Mouse (Mus musculus): Measurements from ENCODE around the gene Slc7a8.
"Not testable (repeated sequence)": the region's sequence is repeated elsewhere in the genome, so short reads cannot be mapped to it uniquely, and the experiment has no call there.

Gene Slc7a8

DNA sequence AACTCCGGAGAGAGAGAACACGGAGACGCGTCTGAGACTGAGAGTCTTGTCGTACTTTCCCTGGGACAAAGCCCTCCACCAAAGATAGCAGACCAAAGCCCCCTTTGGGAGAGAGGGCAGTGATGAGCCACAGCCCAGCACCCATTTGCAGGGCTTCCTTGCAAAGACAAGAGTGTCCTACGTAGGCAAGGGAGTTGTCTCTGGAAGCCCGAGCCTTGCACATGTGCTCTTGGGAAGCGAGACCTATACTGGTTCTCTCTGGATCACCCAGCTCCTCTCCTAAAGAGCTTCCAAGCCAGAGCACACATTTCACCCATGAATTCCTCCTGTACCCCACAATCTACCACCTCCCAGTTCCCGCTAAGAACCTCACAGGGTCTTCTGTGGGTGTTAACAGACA, 1.7 kb downstream of the Slc7a8 start:
- DNase-seq: peak in 1 of 2 experiments; percentile 15

DNA sequence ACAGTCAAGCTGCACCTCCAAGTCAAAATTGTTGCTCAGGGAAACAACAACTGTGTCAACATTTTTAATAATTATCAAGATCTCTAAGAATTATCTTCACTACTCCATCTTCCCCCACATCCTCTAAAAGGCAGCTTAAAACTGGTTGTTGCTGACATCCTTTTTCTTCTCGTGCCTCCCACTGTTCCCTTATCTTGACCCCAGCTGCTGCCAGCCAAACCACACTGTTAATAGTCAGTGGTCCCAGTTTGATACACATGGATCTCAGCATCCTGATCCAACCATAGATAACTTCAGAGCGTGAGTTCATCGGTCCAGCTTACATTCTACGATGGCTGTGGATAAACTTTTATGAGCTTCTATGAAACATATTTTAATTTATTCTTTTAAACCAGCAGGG, 3.9 kb downstream of the Slc7a8 start:
- no peak for DNase-seq

DNA sequence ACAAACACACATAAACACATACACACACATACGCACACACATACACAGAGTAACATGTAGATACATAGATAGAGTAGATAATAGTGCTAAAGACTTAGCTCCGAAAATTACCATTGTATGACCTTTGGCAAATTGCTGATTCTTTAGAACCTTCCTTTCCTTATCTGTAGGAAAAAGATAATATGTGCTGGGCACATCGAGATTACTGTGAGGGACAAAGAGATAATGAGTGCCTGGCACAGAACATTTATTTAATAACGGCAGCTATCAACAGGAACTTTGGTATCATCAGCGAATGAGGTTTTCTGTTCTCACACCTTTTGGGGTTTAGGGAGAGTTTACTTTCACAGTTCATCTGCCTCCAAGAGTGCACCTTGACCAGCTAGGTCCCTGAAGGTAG, 5.0 kb downstream of the Slc7a8 start:
- DNase-seq: no peak

- DNase-seq: no peak
Observed at GRCm38 (mm10) chr14:54775534-54776041, 6.2 kb downstream of the Slc7a8 start.

- DNase-seq: no peak
Observed at GRCm38 (mm10) chr14:54772333-54772856, 9.4 kb downstream of the Slc7a8 start.

DNA sequence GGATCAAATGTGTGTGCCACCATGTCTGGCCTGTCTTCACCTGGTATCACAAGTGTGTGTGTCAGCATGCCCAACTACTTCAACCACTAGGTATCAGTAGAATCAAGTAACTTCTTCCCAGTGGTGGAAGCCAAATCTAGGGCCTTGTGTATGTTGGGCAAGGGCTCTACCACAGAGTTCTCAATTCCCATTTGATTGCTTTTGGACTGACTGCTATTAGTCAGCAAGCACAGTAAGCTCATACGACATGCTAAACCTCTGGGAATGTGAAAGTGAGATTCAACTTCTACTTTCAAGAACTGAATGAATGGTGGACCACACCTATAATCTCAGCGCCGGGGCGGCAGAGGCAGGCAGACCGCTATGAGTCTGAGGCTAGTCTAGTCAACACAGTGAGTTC, 11.4 kb downstream of the Slc7a8 start:
- no peak for DNase-seq

DNA sequence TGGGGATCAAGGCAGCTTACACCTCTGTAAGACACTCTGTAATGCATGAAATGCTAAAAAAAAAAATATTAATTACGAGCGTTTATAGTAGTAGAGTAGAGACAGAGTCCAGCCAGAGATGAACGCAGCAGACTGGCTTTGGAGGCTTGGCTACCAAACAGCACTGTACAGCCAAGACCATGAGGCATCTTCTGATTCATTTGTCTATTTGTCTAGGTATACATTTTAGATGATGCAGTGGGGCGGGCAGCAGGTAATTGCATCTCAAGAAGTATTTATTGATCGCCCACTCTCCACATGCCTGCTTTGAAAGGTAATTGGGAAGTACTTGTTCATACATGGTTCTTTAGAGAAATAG, 12.7 kb downstream of the Slc7a8 start:
- no peak for DNase-seq

DNA sequence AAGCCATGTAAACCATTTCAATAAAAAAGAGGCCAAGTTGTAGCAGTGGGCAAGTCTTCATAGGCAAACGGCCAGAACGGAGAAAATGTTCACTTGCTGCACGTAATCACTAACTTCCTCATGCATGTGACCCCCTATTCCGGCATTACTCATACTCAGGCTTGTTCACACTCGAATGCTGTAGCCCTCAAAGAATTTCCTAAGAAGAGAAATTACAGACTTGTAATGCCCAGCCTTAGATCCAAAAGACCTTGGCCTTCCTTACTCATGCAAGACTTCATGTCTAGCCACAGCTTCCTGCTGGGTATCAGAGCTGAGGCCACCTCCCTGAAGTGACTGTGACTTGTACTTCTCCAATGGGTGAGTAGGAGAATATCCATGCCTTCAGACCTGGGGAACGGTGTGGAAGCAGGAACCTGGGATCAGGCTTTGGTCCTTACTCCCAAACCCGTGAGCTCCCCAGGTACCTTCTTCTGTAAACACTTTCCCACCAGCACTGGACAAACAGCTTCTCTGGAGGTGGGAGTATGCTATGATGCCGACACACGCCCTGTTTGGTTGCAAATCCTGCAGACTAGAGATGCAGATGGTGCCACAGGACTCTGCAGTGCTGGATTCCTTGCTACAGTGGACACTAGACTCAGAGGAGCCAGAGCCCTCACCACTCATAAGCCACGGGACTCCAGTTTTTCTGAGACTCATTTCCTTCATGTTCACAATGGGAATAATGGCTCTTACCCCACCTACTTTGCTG, 13.3 kb downstream of the Slc7a8 start:
- no peak for DNase-seq

DNA sequence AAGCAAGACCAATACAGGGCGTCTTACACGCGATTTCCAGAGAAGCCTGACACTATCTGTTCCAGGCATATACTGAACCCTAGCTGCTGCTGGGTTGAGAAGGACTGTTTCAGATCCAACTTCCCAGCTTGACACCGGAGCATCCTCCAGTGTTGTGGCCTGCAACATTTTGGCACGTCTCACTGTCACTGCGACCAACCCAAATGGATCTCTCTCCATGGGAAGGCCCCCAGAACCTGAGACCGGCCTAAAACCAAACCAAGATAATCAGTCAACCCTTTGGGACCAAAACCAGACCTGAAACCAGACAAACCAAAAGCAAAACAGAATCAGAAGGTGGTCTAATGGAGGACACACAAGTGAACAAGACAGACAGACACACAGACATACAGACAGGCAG, 14.8 kb downstream of the Slc7a8 start:
- not testable (repeated sequence) for DNase-seq

GRCm38 (mm10) chr14:54756382-54756781, 25.4 kb downstream of the Slc7a8 start:
- peak; percentile 34 to 41 for DNase-seq

- DNase-seq: peak; percentile 70 to 84
Observed at GRCm38 (mm10) chr14:54754602-54755018, 27.1 kb downstream of the Slc7a8 start.

- no peak for DNase-seq
Observed at GRCm38 (mm10) chr14:54753986-54754601, 27.7 kb downstream of the Slc7a8 start.

DNA sequence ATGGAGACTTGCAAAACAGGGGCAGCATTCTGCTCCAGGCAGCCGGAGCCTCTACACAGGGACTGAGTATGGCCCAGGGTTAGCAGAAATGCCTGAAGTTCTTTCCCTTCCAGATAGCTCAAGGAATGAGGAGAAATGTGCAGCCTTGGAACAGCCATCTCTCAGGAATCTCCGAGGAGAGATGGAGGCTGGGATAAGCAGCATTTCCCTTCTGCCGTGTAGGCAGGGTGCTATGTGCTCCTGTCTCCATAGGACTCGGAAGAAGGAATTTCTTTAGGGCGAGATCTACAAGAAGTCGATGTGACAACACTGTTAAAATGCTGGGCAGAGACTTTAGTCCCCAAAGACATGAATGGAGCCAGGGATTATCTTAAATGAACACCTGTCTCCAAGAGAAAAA, 28.8 kb downstream of the Slc7a8 start:
- no peak for DNase-seq

DNA sequence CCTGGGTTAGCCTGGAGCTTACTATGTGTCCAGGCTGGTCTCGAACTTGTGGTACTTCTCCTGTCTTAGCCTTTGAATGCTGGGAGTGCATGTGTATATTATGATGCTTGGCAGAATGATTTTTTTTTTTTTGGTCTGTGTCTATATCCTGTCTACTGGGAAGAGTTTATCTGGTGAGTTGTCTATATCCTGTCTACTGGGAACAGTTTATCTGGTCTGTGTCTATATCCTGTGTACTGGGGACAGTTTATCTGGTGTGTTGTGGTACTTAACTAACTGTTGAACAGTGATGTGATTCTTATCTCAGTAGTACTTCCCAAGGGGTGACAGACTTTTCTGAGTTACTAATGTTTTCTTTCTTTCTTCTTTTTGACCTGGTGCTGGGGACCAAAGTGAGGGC, 30.0 kb downstream of the Slc7a8 start:
- no peak for DNase-seq

GRCm38 (mm10) chr14:54749238-54749637, 32.5 kb downstream of the Slc7a8 start:
- DNase-seq: no peak

- no peak for DNase-seq
Observed at GRCm38 (mm10) chr14:54747942-54748917, 33.5 kb downstream of the Slc7a8 start.

- no peak for DNase-seq
Observed at GRCm38 (mm10) chr14:54746038-54746437, 35.7 kb downstream of the Slc7a8 start.

- DNase-seq: no peak
Observed at GRCm38 (mm10) chr14:54744473-54744872, 37.3 kb downstream of the Slc7a8 start.

- no peak for DNase-seq
Observed at GRCm38 (mm10) chr14:54742375-54742774, 39.4 kb downstream of the Slc7a8 start.

GRCm38 (mm10) chr14:54741721-54742120, 40.0 kb downstream of the Slc7a8 start:
- DNase-seq: no peak

- no peak for DNase-seq
Observed at GRCm38 (mm10) chr14:54737634-54738033, 44.1 kb downstream of the Slc7a8 start.

DNA sequence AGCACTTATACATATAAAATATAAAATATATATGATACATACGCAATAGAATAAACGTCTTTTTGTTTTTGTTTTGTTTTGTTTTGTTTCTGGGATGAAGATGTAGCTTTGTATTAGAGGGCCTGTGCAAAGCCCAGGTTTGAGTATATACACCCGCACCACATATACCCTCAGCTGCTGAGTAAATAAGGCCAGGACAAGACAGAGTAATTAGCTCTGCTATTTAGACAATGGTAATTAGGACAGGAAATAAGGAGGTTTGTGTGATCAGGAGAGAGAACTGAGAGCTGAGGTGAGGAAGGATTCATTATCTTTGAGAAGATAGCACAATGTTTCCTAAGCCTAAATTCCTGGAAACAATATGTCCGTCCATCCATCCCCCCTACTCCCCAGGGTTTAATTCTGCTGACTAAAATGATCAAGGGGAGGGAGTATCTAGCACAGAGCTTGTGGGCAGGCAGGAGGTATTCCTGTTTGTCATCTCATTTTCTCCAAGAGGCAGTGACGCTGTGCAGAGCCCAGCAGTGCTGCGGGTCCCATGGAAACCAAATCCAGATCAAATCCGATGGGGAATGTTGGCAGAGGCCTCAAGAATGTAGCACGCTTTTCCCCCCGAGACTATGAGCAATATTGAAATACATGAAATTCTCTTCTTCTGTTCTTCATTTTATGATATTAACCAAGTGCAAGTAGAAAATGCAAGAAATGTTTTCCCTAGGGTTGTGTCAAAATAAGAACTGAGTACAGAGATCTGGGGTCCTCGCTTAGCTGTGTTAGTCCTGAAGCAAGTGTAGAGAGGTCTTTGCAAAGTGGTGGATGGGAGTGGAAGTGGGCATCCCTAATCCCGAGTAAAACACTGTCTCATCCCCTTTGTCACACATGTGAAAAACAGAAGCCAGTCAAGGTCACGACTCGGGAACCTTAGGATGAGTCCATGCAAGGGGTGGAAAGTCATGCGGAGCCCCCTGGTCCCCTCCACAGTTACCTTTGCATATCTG, 44.9 kb downstream of the Slc7a8 start:
- no peak for DNase-seq

All from lung, postnatal 4 days (tissue).